Mouse (Mus musculus): ENCODE data around the gene Hnrnpl. TPM values are rescaled to one million over a fixed set of nuclear protein-coding genes. Genes with fewer than 3 reads are reported as not detected.

Gene Hnrnpl
- polyA plus RNA-seq, 1 experiment from 2014 or later, result 264 TPM

- no peak for ATAC-seq (ENCODE audit: low FRiP score, low read depth)
- Histone ChIP-seq H3K4me1 (no peaks in the 10 kb centered on the region), H3K9ac (no peak overlapping the region), H3K4me3 (no peak overlapping the region), H3K27ac (no peak overlapping the region), H3K36me3 (no peaks in the 10 kb centered on the region), H3K9me3 (no peaks in the 10 kb centered on the region), H3K4me2 (replicated peaks) (no peak overlapping the region), H3K27me3 (replicated peaks) (no peaks in the 10 kb centered on the region)
- WGBS, result 91% methylated on average over 24 of the region's 24 CpGs
Observed at GRCm38 (mm10) chr7:28870901-28871664, 62.7 kb downstream of the Hnrnpl start.

Other genes with a start within 250 kb of the Hnrnpl start
- 33.1 and 35.0 TPM in 2 replicates for gene Samd4b, start 210.4 kb upstream of the Hnrnpl start, polyA plus RNA-seq (2016; fragmentation: Nextera tagmentation; extraction: Ambion mirVana)
- 29.3 and 31.7 TPM in 2 replicates for gene Pak4, start 210.4 kb upstream of the Hnrnpl start, polyA plus RNA-seq (2016; fragmentation: Nextera tagmentation; extraction: Ambion mirVana)
- gene Acp7, start 177.2 kb upstream of the Hnrnpl start, polyA plus RNA-seq (2016; fragmentation: Nextera tagmentation; extraction: Ambion mirVana), result not detected in 2 replicates
- 4.7 and 6.1 TPM in 2 replicates for gene Fbxo27, start 115.7 kb upstream of the Hnrnpl start, polyA plus RNA-seq (2016; fragmentation: Nextera tagmentation; extraction: Ambion mirVana)
- 7.6 and 9.3 TPM in 2 replicates for gene Fbxo17, start 91.7 kb upstream of the Hnrnpl start, polyA plus RNA-seq (2016; fragmentation: Nextera tagmentation; extraction: Ambion mirVana)
- 123 and 127 TPM in 2 replicates for gene Mrps12, start 66.7 kb upstream of the Hnrnpl start, polyA plus RNA-seq (2016; fragmentation: Nextera tagmentation; extraction: Ambion mirVana)
- 28.6 and 32.0 TPM in 2 replicates for gene Sars2, start 66.5 kb upstream of the Hnrnpl start, polyA plus RNA-seq (2016; fragmentation: Nextera tagmentation; extraction: Ambion mirVana)
- gene Ccer2, start 52.4 kb upstream of the Hnrnpl start, polyA plus RNA-seq (2016; fragmentation: Nextera tagmentation; extraction: Ambion mirVana), result 9.7 and 10.4 TPM in 2 replicates
- 86.4 and 89.1 TPM in 2 replicates for gene Sirt2, start 41.8 kb upstream of the Hnrnpl start, polyA plus RNA-seq (2016; fragmentation: Nextera tagmentation; extraction: Ambion mirVana)
- gene Nfkbib, start 41.0 kb upstream of the Hnrnpl start, polyA plus RNA-seq (2016; fragmentation: Nextera tagmentation; extraction: Ambion mirVana), result 51.5 and 52.4 TPM in 2 replicates
- 2.8 TPM in 2 replicates for gene Rinl, start 19.6 kb upstream of the Hnrnpl start, polyA plus RNA-seq (2016; fragmentation: Nextera tagmentation; extraction: Ambion mirVana)
- gene Ech1, start 16.7 kb downstream of the Hnrnpl start, polyA plus RNA-seq (2016; fragmentation: Nextera tagmentation; extraction: Ambion mirVana), result 82.2 and 89.2 TPM in 2 replicates
- gene Lgals4, start 25.3 kb downstream of the Hnrnpl start, polyA plus RNA-seq (2016; fragmentation: Nextera tagmentation; extraction: Ambion mirVana), result 4.6 and 4.9 TPM in 2 replicates
- 2.1 and 3.0 TPM in 2 replicates for gene Lgals7, start 55.3 kb downstream of the Hnrnpl start, polyA plus RNA-seq (2016; fragmentation: Nextera tagmentation; extraction: Ambion mirVana)
- 0.28 and 0.57 TPM in 2 replicates for gene Capn12, start 72.9 kb downstream of the Hnrnpl start, polyA plus RNA-seq (2016; fragmentation: Nextera tagmentation; extraction: Ambion mirVana)
- gene Actn4, start 153.8 kb downstream of the Hnrnpl start, polyA plus RNA-seq (2016; fragmentation: Nextera tagmentation; extraction: Ambion mirVana), result 186 and 192 TPM in 2 replicates
- 327 and 336 TPM in 2 replicates for gene Eif3k, start 173.3 kb downstream of the Hnrnpl start, polyA plus RNA-seq (2016; fragmentation: Nextera tagmentation; extraction: Ambion mirVana)
- 5.5 and 6.2 TPM in 2 replicates for gene Map4k1, start 173.5 kb downstream of the Hnrnpl start, polyA plus RNA-seq (2016; fragmentation: Nextera tagmentation; extraction: Ambion mirVana)

All from neural tube, embryonic 12.5 days (tissue).